Mouse (Mus musculus): Measurements from ENCODE around the gene Adam8.

Adam8 gene

DNA sequence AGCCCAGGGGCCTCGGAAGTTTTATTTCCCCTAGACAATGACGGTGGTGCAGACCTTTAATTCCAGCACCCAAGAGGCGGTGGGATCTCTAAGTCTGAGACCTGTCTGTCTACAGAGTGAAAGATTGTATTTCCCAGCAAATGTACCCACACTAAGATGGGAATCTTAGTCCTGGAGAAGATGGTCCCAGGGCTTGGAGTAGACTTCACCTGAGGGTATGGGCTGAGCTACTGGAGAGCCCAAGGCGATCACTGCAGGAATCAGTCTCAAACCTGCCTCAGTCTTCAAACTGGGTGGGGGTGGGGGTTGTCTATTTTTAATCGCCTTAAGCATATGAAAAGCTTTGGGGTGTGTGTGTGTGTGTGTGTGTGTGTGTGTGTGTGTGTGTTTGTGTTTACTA lies 46.3 kb downstream of the Adam8 start:
- no peak for DNase-seq (ENCODE audit: low spot score in 2 of 2)

DNA sequence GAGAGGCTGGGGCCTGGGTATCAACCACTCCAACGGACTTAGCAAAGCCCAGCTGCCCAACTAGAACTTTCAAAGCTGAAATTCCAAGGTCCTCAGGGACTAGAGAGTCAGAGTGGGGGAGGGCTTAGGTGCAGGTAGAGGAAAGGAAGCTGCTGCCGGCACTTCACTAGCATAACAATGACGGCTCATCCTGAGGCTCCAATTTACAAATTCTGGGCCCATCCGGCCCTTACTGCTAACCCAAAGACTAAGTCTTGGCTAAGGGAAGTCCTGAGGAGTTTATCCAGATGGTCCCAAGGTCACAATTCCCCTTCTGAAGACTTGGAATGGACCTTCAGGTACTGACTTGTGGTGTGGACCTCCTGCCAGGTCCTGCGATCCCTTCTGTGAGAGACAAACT lies 46.8 kb downstream of the Adam8 start:
- no peak for DNase-seq (ENCODE audit: low spot score in 2 of 2)

DNA sequence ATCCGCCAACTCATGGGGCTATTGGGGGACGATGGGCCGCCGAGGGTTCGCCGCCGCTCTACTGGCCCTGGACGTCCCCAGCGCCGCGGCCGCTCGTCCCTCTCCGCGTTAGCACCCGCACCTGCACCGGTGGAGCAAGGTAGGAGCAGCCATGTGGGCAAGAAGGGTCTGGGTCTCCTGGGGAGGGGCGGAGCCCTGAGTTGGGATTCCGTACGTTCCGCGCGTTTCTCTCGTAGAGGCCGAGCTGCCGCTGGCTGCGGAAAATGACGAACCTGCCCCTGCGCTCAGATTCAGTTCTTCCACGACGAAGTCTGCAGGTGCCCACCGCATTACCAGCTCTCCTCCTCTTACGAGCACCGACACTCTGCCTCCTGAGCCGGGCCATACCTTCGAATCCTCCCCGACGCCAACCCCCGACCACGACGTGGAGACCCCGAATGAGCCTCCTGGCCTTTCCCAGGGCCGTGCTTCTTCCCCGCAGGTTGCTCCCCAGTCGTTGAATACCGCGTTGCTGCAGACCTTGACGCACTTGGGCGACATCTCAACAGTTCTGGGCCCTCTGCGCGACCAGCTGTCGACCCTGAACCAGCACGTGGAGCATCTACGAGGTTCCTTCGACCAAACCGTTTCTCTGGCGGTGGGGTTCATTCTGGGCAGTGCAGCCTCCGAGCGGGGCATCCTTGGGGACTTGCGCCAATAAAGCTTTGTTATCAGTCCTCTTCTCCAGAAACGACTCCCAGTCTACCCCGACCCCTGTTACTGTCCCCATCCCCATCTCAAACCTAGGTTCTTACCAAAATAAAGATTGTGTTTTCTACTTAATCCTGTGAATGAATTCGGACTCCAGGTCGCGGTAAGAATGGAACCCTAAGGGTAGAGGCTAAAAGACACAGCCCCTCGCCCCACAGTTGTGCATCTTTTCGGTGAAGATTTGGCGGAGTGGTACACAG lies 47.8 kb downstream of the Adam8 start:
- DNase-seq (ENCODE audit: low spot score in 2 of 2) = no peak

DNA sequence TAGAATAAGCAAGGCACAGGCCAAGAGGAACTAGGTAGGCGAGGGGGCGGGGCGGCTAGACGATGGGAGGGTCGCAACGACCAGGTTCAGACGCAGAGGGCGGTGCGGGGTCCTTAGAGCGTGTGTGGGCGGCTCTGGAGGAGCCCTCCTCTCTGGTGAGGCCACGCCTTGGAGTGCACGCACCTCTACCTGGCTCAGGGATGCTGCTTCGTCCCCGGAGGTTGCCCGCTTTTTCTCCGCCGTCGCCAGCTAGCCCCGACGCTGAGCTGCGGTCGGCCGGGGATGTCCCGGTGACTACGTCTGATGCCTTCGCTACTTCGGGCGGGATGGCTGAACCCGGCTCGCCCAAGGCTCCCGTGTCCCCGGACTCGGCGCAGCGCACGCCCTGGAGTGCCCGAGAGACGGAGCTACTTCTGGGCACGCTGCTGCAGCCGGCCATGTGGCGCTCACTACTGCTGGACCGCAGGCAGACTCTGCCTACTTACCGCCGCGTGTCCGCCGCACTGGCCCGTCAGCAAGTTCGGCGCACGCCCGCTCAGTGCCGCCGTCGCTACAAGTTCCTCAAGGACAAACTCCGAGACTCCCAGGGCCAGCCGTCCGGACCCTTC lies 48.6 kb downstream of the Adam8 start, which contains the start of gene Utf1:
Gene Utf1 (plus strand): TSS at position 116 of the 608 bp plus-strand sequence.
- no peak for DNase-seq (ENCODE audit: low spot score in 2 of 2)

DNA sequence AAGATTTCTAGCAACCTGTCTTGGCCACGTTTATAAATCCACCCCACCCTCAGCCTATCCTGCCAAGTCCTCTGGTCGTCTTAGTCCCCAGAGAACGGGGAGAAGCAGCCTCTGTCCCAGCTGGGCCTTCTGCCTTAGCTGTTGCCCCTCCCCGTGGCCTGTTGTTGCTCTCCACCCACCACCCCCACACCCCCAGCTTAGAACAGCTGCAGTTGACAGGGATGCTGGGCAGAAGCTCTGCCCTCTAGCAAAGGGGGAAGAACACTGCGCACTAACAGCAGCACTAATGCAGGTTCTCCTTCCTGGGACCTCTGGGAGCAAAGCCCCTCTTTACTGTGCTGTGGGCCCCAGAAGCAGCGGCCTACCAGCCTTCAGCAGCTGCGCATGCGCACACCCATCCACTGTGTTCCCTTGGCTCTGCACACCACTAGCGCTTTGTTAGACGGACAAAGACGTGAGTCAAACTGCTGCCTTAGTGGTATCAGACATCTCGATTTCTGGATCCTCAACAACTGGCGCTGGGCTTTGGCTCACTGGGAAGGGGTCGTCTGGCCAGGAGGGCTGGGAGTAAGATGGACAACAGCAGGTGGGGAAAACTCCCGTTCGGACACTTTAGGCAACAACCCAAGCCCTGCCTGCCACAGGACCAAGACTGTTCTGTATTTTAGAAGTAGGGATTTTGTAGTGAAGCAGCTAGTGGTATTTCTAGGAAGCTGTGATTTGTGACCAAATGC lies 51.7 kb downstream of the Adam8 start:
- DNase-seq (ENCODE audit: low spot score in 2 of 2) = no peak

DNA sequence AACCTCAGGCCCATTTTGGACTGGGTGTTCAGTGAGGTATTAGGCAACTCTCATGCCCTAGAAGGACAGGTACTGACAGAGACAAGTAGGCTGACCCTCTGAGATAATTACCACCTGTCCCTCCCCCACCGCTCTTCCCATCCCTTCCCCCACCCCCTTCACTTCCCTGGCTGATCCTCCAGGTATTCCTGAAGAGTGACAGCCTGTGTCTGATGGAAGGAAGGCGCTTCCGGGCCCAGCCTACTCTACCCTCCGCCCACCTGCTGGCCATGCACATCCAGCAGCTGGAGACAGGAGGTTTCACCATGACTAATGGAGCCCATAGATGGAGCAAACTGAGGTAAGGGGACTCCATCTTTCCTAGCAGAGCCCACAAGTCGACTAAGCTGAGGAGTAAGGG lies 54.6 kb downstream of the Adam8 start:
- no peak for DNase-seq (ENCODE audit: low spot score in 2 of 2)

DNA sequence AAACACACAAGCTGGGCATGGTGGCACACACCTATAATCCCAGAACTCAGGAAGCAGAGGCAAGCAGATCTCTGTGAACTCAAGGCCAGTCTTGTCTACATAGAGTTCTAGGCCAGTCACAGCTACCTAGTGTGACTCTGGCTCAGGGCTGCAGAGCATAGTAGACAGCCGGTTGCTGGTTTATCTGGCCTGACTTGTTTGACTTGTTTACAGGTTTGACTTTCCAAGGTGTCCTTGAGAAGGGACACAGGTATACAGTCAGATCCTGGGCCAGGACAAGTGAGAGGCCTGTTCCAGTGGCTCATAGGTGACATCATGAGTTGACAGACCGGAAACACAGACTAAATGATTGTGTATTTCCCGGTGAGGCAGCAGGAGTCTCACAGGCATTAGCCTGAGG lies 55.2 kb downstream of the Adam8 start:
- no peak for DNase-seq (ENCODE audit: low spot score in 2 of 2)

DNA sequence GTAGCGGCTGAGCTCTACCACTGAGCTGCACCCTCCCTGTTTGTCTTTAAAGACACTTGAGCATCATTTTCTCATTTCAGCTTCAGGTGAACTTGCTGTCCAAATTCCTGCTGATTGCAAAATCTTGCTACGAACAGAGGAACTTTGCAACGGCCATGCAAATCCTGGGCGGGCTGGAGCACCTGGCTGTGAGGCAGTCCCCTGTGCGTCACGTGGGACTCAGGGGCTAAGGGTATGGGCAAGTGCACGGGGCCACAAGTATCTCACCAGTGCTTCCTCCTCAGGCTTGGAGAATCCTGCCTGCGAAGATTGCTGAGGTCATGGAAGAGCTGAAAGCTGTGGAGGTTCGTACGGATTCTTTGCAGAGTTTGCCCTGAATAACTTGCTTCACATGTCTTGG lies 55.7 kb downstream of the Adam8 start:
- DNase-seq (ENCODE audit: low spot score in 2 of 2) = no peak

DNA sequence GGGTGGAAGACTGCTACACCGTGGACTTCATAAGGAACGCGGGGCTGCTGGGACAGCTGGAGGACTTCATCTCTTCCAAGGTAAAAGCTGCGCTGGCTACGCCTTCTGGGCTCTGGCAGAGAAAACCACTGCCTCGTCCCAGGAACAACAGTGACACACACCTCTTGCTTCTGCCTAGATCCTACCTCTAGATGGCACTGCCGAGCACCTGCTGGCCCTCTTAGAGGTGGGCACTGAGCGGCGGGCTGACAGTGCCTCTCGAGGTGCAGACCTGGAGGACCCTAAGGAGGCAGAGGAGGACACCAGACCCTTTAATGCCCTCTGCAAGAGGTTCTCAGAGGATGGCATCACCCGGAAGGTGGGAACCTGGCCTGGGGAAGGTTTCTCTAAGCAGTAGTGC lies 61.6 kb downstream of the Adam8 start:
- DNase-seq (ENCODE audit: low spot score in 2 of 2) = peak in 1 of 2 experiments; percentile 60
